Mouse (Mus musculus): Measurements from ENCODE around the gene Foxp2.

- no peak for TF ChIP-seq CTCF (IDR thresholded peaks at IDR 0.05)
- no peak for TF ChIP-seq POLR2A (IDR thresholded peaks at IDR 0.05; ENCODE audit: insufficient read depth, low read depth, low read length)
These were observed 972 bp downstream of the Foxp2 start for GRCm38 (mm10) chr6:14901971-14902670.
